In the genomic region with DNA sequence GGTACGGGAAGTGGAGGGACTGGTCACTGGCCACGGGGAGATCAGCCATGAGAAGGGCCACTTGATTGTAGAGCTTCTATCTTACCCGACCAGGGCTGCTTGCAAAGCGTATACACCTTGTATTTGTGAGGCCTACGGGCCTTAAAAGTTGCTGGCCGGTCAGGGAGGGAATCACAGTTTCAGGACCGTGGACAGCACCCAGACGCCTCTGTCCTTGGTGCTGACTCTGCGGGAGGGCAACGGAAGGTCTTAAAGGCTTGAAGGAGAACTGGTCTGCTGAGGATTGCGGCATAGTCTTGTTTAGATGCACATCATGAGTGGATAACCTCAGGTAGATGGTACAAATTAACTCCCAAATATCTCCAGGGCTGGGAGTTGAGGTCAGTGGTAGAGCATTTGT, we compare ENCODE assay signal across 9 mouse cellular contexts. TPM values are rescaled to one million over a fixed set of nuclear protein-coding genes. Genes with fewer than 3 reads are reported as not detected.
A peak's percentile ranks its signal among the peaks of the same experiment; 100 is the strongest.
DNase-seq lines count a peak whose midpoint lies in the region; ATAC-seq and TF ChIP-seq lines count a peak whose summit lies in the region.
"Had no signal": no experiment of that assay in that cellular context is flagged by ENCODE, and none has a peak within 500 bp of the region (broad histone marks: within the 10 kb centered on the region; RNA-seq: fewer than 3 reads in every experiment).

No protein-coding gene starts in this region.

- H3K4me1 ChIP-seq in kidney, postnatal 0 days (replicated peaks; ENCODE audit: insufficient read depth, low read length), result peaks cover 4% of the 10 kb centered on the region; the same call in 1 of the 2 replicates
- peaks cover 4% of the 10 kb centered on the region; the same call in 1 of the 2 replicates for H3K4me1 ChIP-seq in kidney, embryonic 16.5 days (ENCODE audit: insufficient read depth, low read length)
- H3K4me1 ChIP-seq in MEL (ENCODE audit: control insufficient read depth in 1 of 2, insufficient read depth in 2 of 2, low read length in 2 of 2), result peaks cover 5 to 20% of the 10 kb centered on the region in 2 experiments
- no peaks in the 10 kb centered on the region for H3K4me1 ChIP-seq in limb, embryonic 14.5 days (ENCODE audit: control insufficient read depth, insufficient read depth, low read length)

- TF ChIP-seq RAD21 in MEL (IDR thresholded peaks at IDR 0.05; ENCODE audit: low read depth, low read length), result no peak

- no peak overlapping the region for H3K27ac ChIP-seq in kidney, postnatal 0 days
- no peak overlapping the region for H3K27ac ChIP-seq in kidney, embryonic 16.5 days (ENCODE audit: low read length)
- H3K27ac ChIP-seq in MEL (ENCODE audit: control insufficient read depth, low read depth, low read length), result no peak overlapping the region
- no peak overlapping the region for H3K27ac ChIP-seq in limb, embryonic 14.5 days (replicated peaks; ENCODE audit: low read depth, low read length)
- H3K27ac ChIP-seq: liver, embryonic 15.5 days had no signal

- H3K79me2 ChIP-seq in MEL (ENCODE audit: control insufficient read depth, insufficient read depth, low read length, poor library complexity), result peaks cover 1% of the 10 kb centered on the region; the same call in 1 of the 2 replicates

- no peaks in the 10 kb centered on the region for H3K36me3 ChIP-seq in kidney, postnatal 0 days (ENCODE audit: insufficient read depth, low read length)
- no peaks in the 10 kb centered on the region for H3K36me3 ChIP-seq in kidney, embryonic 16.5 days (ENCODE audit: insufficient read depth, low read length)
- peaks cover 0 to 12% of the 10 kb centered on the region in 2 experiments; a peak in 2 of 4 replicates for H3K36me3 ChIP-seq in MEL (ENCODE audit: control insufficient read depth in 1 of 2, insufficient read depth in 2 of 2, low read length in 2 of 2)
- no peaks in the 10 kb centered on the region for H3K36me3 ChIP-seq in limb, embryonic 14.5 days (ENCODE audit: control insufficient read depth, insufficient read depth, low read length)
- H3K36me3 ChIP-seq: liver, embryonic 15.5 days had no signal

- no peak overlapping the region for H3K4me3 ChIP-seq in kidney, postnatal 0 days (replicated peaks; ENCODE audit: low read depth, low read length)
- no peak overlapping the region for H3K4me3 ChIP-seq in kidney, embryonic 16.5 days (ENCODE audit: low read length)
- H3K4me3 ChIP-seq in MEL (ENCODE audit: control insufficient read depth in 1 of 2, insufficient read depth in 1 of 2, low read depth in 2 of 2, low read length in 2 of 2), result no peak overlapping the region
- H3K4me3 ChIP-seq in limb, embryonic 14.5 days (replicated peaks; ENCODE audit: low read length), result no peak overlapping the region
- H3K4me3 ChIP-seq: liver, embryonic 15.5 days had no signal

- TF ChIP-seq POLR2A in MEL (IDR thresholded peaks at IDR 0.05; ENCODE audit: control insufficient read depth in 1 of 2, insufficient read depth in 1 of 2, low read depth in 1 of 2, low read length in 2 of 2, poor library complexity in 1 of 2), result no peak
- no peak for TF ChIP-seq POLR2A in limb, embryonic 14.5 days (IDR thresholded peaks at IDR 0.05; ENCODE audit: borderline replicate concordance, extremely low read depth, insufficient read depth, insufficient read length)

- no peaks in the 10 kb centered on the region for H3K9me3 ChIP-seq in kidney, postnatal 0 days (replicated peaks; ENCODE audit: low read length)
- H3K9me3 ChIP-seq in kidney, embryonic 16.5 days (ENCODE audit: low read length), result no peaks in the 10 kb centered on the region
- H3K9me3 ChIP-seq in MEL (replicated peaks; ENCODE audit: insufficient read depth, low read length), result no peaks in the 10 kb centered on the region
- H3K9me3 ChIP-seq in limb, embryonic 14.5 days (ENCODE audit: control insufficient read depth, low read length), result no peaks in the 10 kb centered on the region
- H3K9me3 ChIP-seq: liver, embryonic 15.5 days had no signal

- no peak overlapping the region for H3K4me2 ChIP-seq in kidney, postnatal 0 days (ENCODE audit: low read length)
- H3K4me2 ChIP-seq in kidney, embryonic 16.5 days (replicated peaks; ENCODE audit: low read depth, low read length), result no peak overlapping the region
- no peak overlapping the region for H3K4me2 ChIP-seq in limb, embryonic 14.5 days (replicated peaks; ENCODE audit: low read depth, low read length, severe bottlenecking)
- H3K4me2 ChIP-seq: liver, embryonic 15.5 days had no signal

- H3K27me3 ChIP-seq in kidney, postnatal 0 days (ENCODE audit: insufficient read depth, low read length), result no peaks in the 10 kb centered on the region
- H3K27me3 ChIP-seq in kidney, embryonic 16.5 days (ENCODE audit: insufficient read depth, low read length), result 0 out of 2 replicates have a peak, but pooled peaks cover 6% of the 10 kb centered on the region
- no peaks in the 10 kb centered on the region for H3K27me3 ChIP-seq in MEL (ENCODE audit: control insufficient read depth in 1 of 2, insufficient read depth in 2 of 2, low read length in 2 of 2)
- no peaks in the 10 kb centered on the region for H3K27me3 ChIP-seq in limb, embryonic 14.5 days (ENCODE audit: control insufficient read depth, insufficient read depth, low read length)

- no peak for ATAC-seq in kidney, postnatal 0 days (replicated peaks; ENCODE audit: low FRiP score, low read depth)
- no peak for ATAC-seq in kidney, embryonic 16.5 days (ENCODE audit: low FRiP score, low TSS enrichment)
- ATAC-seq in limb, embryonic 14.5 days (ENCODE audit: low FRiP score, low read depth), result no peak
- no peak for ATAC-seq in inflammation-experienced regulatory T-cells, adult 6 months

- 15% methylated on average over 11 of the region's 11 CpGs for WGBS in kidney, postnatal 0 days
- 17% methylated on average over 11 of the region's 11 CpGs for WGBS in kidney, embryonic 16.5 days
- WGBS in limb, embryonic 14.5 days, result 15% methylated on average over 11 of the region's 11 CpGs

- no peak overlapping the region for H3K9ac ChIP-seq in kidney, postnatal 0 days (ENCODE audit: low read depth, low read length)
- H3K9ac ChIP-seq in kidney, embryonic 16.5 days (replicated peaks; ENCODE audit: low read length), result no peak overlapping the region
- no peak overlapping the region for H3K9ac ChIP-seq in MEL (ENCODE audit: control insufficient read depth, low read depth, low read length, poor library complexity, severe bottlenecking)
- H3K9ac ChIP-seq in limb, embryonic 14.5 days (ENCODE audit: low read depth, low read length, severe bottlenecking), result no peak overlapping the region
- H3K9ac ChIP-seq: liver, embryonic 15.5 days had no signal

- DNase-seq in kidney, postnatal 0 days (ENCODE audit: low spot score), result peak; percentile 64
- DNase-seq in MEL (ENCODE audit: low read depth, low spot score), result peak; percentile 94
- DNase-seq in embryo, embryonic 10.5 days (ENCODE audit: low spot score), result peak; percentile 83
- peak; percentile 27 for DNase-seq in limb, embryonic 14.5 days (ENCODE audit: low spot score)
- DNase-seq in retina, postnatal 1 day, result peak; percentile 66
- no peak for DNase-seq in left cerebral cortex, adult 8-10 months (ENCODE audit: low spot score in 2 of 2)

- no peak for TF ChIP-seq CTCF in kidney, postnatal 0 days (IDR thresholded peaks at IDR 0.05; ENCODE audit: low read depth)
- peak in 1 of 3 experiments; percentile 58; a peak in 2 of 6 replicates for TF ChIP-seq CTCF in MEL (IDR thresholded peaks at IDR 0.05 in 2 of 3, conservative IDR thresholded peaks at IDR 0.05 in 1 of 3; ENCODE audit: control insufficient read depth in 1 of 3, insufficient read depth in 1 of 3, low read depth in 2 of 3, low read length in 3 of 3, poor library complexity in 1 of 3, severe bottlenecking in 1 of 3)

- TF ChIP-seq EP300 in MEL (IDR thresholded peaks at IDR 0.05; ENCODE audit: low read depth in 1 of 2, low read length in 2 of 2), result no peak

RNA-seq across cellular contexts. Expression of gene Swsap1, which starts 5.2 kb away (rescaled TPM):
- 7.5 and 8.1 TPM in 2 replicates for polyA plus RNA-seq in kidney, postnatal 0 days (2015; fragmentation: Nextera tagmentation; extraction: Ambion mirVana)
- polyA plus RNA-seq in kidney, embryonic 16.5 days (2015; fragmentation: Nextera tagmentation; extraction: Ambion mirVana), result 9.0 TPM in 2 replicates
- total RNA-seq in MEL (2012; rRNA removed), result 12.7 and 17.2 TPM in 2 replicates
- polyA plus RNA-seq in MEL (2012; ENCODE audit: insufficient read depth in 1 of 2, insufficient read length in 2 of 2, low read depth in 1 of 2, low replicate concordance in 2 of 2, missing spikeins in 1 of 2), result 10 to 100 TPM in 1 of 2 experiments, not detected in 1; 19.3 TPM
- 6.5 and 7.0 TPM in 2 replicates for polyA plus RNA-seq in limb, embryonic 14.5 days (2012; rRNA removed)
- 12.8 TPM in 2 replicates for polyA plus RNA-seq in limb, embryonic 14.5 days (2014; fragmentation: Nextera tagmentation; extraction: Ambion mirVana)
- 1 to 10 TPM; 3.6 to 6.2 (median 4.9) TPM for polyA plus RNA-seq in inflammation-experienced regulatory T-cells, adult 6 months (2017; shearing (Covaris generic))
- 10 to 100 TPM; 13.2 to 15.0 (median 14.8) TPM for total RNA-seq in left cerebral cortex, adult 8-10 months (2022)

RNA-seq across cellular contexts. Expression of gene Epor, which starts 13.0 kb away (rescaled TPM):
- polyA plus RNA-seq in kidney, postnatal 0 days (2015; fragmentation: Nextera tagmentation; extraction: Ambion mirVana), result 16.1 and 17.2 TPM in 2 replicates
- polyA plus RNA-seq in kidney, embryonic 16.5 days (2015; fragmentation: Nextera tagmentation; extraction: Ambion mirVana), result 11.8 and 15.7 TPM in 2 replicates
- 139 and 192 TPM in 2 replicates for total RNA-seq in MEL (2012; rRNA removed)
- polyA plus RNA-seq in MEL (2012; ENCODE audit: insufficient read depth in 1 of 2, insufficient read length in 2 of 2, low read depth in 1 of 2, low replicate concordance in 2 of 2, missing spikeins in 1 of 2), result 100 to 1,000 TPM in 1 of 2 experiments, not detected in 1; 440 TPM
- 6.7 and 8.0 TPM in 2 replicates for polyA plus RNA-seq in limb, embryonic 14.5 days (2012; rRNA removed)
- 4.1 and 5.9 TPM in 2 replicates for polyA plus RNA-seq in limb, embryonic 14.5 days (2014; fragmentation: Nextera tagmentation; extraction: Ambion mirVana)
- under 1 TPM in 2 of 3 experiments, not detected in 1; 0.31 to 0.38 TPM for polyA plus RNA-seq in inflammation-experienced regulatory T-cells, adult 6 months (2017; shearing (Covaris generic))
- 10 to 100 TPM; 12.9 to 15.3 (median 14.4) TPM for total RNA-seq in left cerebral cortex, adult 8-10 months (2022)

RNA-seq across cellular contexts. Expression of gene Plppr2, which starts 13.5 kb away (rescaled TPM):
- 4.3 and 4.8 TPM in 2 replicates for polyA plus RNA-seq in kidney, postnatal 0 days (2015; fragmentation: Nextera tagmentation; extraction: Ambion mirVana)
- polyA plus RNA-seq in kidney, embryonic 16.5 days (2015; fragmentation: Nextera tagmentation; extraction: Ambion mirVana), result 10.4 and 10.7 TPM in 2 replicates
- total RNA-seq in MEL (2012; rRNA removed), result 1.3 and 1.4 TPM in 2 replicates
- polyA plus RNA-seq in MEL (2012; ENCODE audit: insufficient read depth in 1 of 2, insufficient read length in 2 of 2, low read depth in 1 of 2, low replicate concordance in 2 of 2, missing spikeins in 1 of 2), result 10 to 100 TPM in 1 of 2 experiments, not detected in 1; 13.9 TPM
- polyA plus RNA-seq in limb, embryonic 14.5 days (2012; rRNA removed), result 31.7 and 44.2 TPM in 2 replicates
- polyA plus RNA-seq in limb, embryonic 14.5 days (2014; fragmentation: Nextera tagmentation; extraction: Ambion mirVana), result 8.7 and 11.2 TPM in 2 replicates
- 1 to 10 TPM in 1 of 3 experiments, under 1 TPM in 2; 0.26 to 1.2 (median 0.45) TPM for polyA plus RNA-seq in inflammation-experienced regulatory T-cells, adult 6 months (2017; shearing (Covaris generic))
- 100 to 1,000 TPM; 133 to 152 (median 147) TPM for total RNA-seq in left cerebral cortex, adult 8-10 months (2022)

RNA-seq across cellular contexts. Expression of gene Tmem205, which starts 23.0 kb away (rescaled TPM):
- 82.9 and 83.7 TPM in 2 replicates for polyA plus RNA-seq in kidney, postnatal 0 days (2015; fragmentation: Nextera tagmentation; extraction: Ambion mirVana)
- polyA plus RNA-seq in kidney, embryonic 16.5 days (2015; fragmentation: Nextera tagmentation; extraction: Ambion mirVana), result 70.3 and 75.4 TPM in 2 replicates
- 118 and 128 TPM in 2 replicates for total RNA-seq in MEL (2012; rRNA removed)
- 100 to 1,000 TPM in 1 of 2 experiments, not detected in 1; 114 TPM for polyA plus RNA-seq in MEL (2012; ENCODE audit: insufficient read depth in 1 of 2, insufficient read length in 2 of 2, low read depth in 1 of 2, low replicate concordance in 2 of 2, missing spikeins in 1 of 2)
- polyA plus RNA-seq in limb, embryonic 14.5 days (2012; rRNA removed), result 37.4 and 45.3 TPM in 2 replicates
- polyA plus RNA-seq in limb, embryonic 14.5 days (2014; fragmentation: Nextera tagmentation; extraction: Ambion mirVana), result 49.5 and 51.5 TPM in 2 replicates
- polyA plus RNA-seq in inflammation-experienced regulatory T-cells, adult 6 months (2017; shearing (Covaris generic)), result 10 to 100 TPM in 1 of 3 experiments, 1 to 10 TPM in 2; 8.8 to 11.1 (median 9.7) TPM
- 10 to 100 TPM; 36.3 to 42.6 (median 39.4) TPM for total RNA-seq in left cerebral cortex, adult 8-10 months (2022)

RNA-seq across cellular contexts. Expression of gene Ccdc159, which starts 23.1 kb away (rescaled TPM):
- polyA plus RNA-seq in kidney, postnatal 0 days (2015; fragmentation: Nextera tagmentation; extraction: Ambion mirVana), result 1.8 and 2.0 TPM in 2 replicates
- 5.4 and 6.0 TPM in 2 replicates for polyA plus RNA-seq in kidney, embryonic 16.5 days (2015; fragmentation: Nextera tagmentation; extraction: Ambion mirVana)
- total RNA-seq in MEL (2012; rRNA removed), result 1.0 and 1.4 TPM in 2 replicates
- 1 to 10 TPM in 1 of 2 experiments, not detected in 1; 6.4 TPM for polyA plus RNA-seq in MEL (2012; ENCODE audit: insufficient read depth in 1 of 2, insufficient read length in 2 of 2, low read depth in 1 of 2, low replicate concordance in 2 of 2, missing spikeins in 1 of 2)
- 9.6 and 10.8 TPM in 2 replicates for polyA plus RNA-seq in limb, embryonic 14.5 days (2012; rRNA removed)
- 2.8 and 3.3 TPM in 2 replicates for polyA plus RNA-seq in limb, embryonic 14.5 days (2014; fragmentation: Nextera tagmentation; extraction: Ambion mirVana)
- not detected for polyA plus RNA-seq in inflammation-experienced regulatory T-cells, adult 6 months (2017; shearing (Covaris generic))
- 10 to 100 TPM; 12.9 to 19.5 (median 16.0) TPM for total RNA-seq in left cerebral cortex, adult 8-10 months (2022)

Comparison
In these comparisons a context has a peak if more than half of its experiments do, and no peak if none do; other contexts are left out.
1. DNase-seq: peak in kidney, postnatal 0 days (single experiment), MEL (single experiment), embryo, embryonic 10.5 days (single experiment), limb, embryonic 14.5 days (single experiment) and retina, postnatal 1 day (single experiment); none in left cerebral cortex, adult 8-10 months (0 of 2).